In genomic region chr11:20066106-20066505, GRCm38 (mm10) we compare ENCODE assay signal across 13 mouse cellular contexts. TPM values are rescaled to one million over a fixed set of nuclear protein-coding genes. Genes with fewer than 3 reads are reported as not detected.
DNase-seq lines count a peak whose midpoint lies in the region; ATAC-seq and TF ChIP-seq lines count a peak whose summit lies in the region.
"Had no signal": no experiment of that assay in that cellular context is flagged by ENCODE, and none has a peak within 500 bp of the region (broad histone marks: within the 10 kb centered on the region; RNA-seq: fewer than 3 reads in every experiment).

No protein-coding gene starts in this region.

- no peak overlapping the region for H3K4me2 ChIP-seq in liver, embryonic 11.5 days
- no peak overlapping the region for H3K4me2 ChIP-seq in forebrain, embryonic 14.5 days (ENCODE audit: low read length)
- H3K4me2 ChIP-seq: midbrain, embryonic 12.5 days had no signal

- H3K27me3 ChIP-seq in liver, adult 2 months (ENCODE audit: control insufficient read depth, insufficient read depth, low read length): no peaks in the 10 kb centered on the region
- no peaks in the 10 kb centered on the region for H3K27me3 ChIP-seq in liver, embryonic 11.5 days (replicated peaks; ENCODE audit: control insufficient read depth, insufficient read depth, low read length)
- no peaks in the 10 kb centered on the region for H3K27me3 ChIP-seq in forebrain, embryonic 14.5 days (replicated peaks; ENCODE audit: control insufficient read depth, insufficient read depth, low read length)
- H3K27me3 ChIP-seq: midbrain, embryonic 12.5 days had no signal

- no peak for TF ChIP-seq CTCF in liver, adult 2 months (IDR thresholded peaks at IDR 0.05; ENCODE audit: low read depth, low read length)

- H3K4me3 ChIP-seq in liver, adult 2 months (ENCODE audit: insufficient read depth, low read depth, low read length): no peak overlapping the region
- no peak overlapping the region for H3K4me3 ChIP-seq in liver, embryonic 11.5 days (ENCODE audit: low read depth, low read length)
- H3K4me3 ChIP-seq in forebrain, embryonic 14.5 days (ENCODE audit: low read depth, low read length): no peak overlapping the region
- H3K4me3 ChIP-seq: hindbrain, embryonic 10.5 days; layer of hippocampus, adult 2 months; midbrain, embryonic 12.5 days had no signal

- no peaks in the 10 kb centered on the region for H3K4me1 ChIP-seq in liver, adult 2 months (ENCODE audit: control insufficient read depth, insufficient read depth, low read length)
- no peaks in the 10 kb centered on the region for H3K4me1 ChIP-seq in liver, embryonic 11.5 days (replicated peaks; ENCODE audit: control insufficient read depth, insufficient read depth, low read length)
- peaks cover 3% of the 10 kb centered on the region for H3K4me1 ChIP-seq in forebrain, embryonic 14.5 days (ENCODE audit: control insufficient read depth, insufficient read depth, low read length)

- no peak for ATAC-seq in liver, embryonic 11.5 days (replicated peaks; ENCODE audit: low FRiP score)
- no peak for ATAC-seq in megakaryocyte progenitor cell, adult 5-6 weeks (replicated peaks; ENCODE audit: poor library complexity)
- ATAC-seq in forebrain, embryonic 14.5 days: no peak
- no peak for ATAC-seq in frontal cortex, adult (ENCODE audit: low TSS enrichment)
- ATAC-seq: inflammation-experienced regulatory T-cells, adult 6 months had no signal

- no peaks in the 10 kb centered on the region for H3K9me3 ChIP-seq in liver, embryonic 11.5 days (ENCODE audit: control insufficient read depth, low read length)
- no peaks in the 10 kb centered on the region for H3K9me3 ChIP-seq in forebrain, embryonic 14.5 days (replicated peaks; ENCODE audit: control insufficient read depth, low read length)
- H3K9me3 ChIP-seq: hindbrain, embryonic 10.5 days; midbrain, embryonic 12.5 days had no signal

- no peaks in the 10 kb centered on the region for H3K79me2 ChIP-seq in liver, adult 2 months (ENCODE audit: control insufficient read depth, insufficient read depth, low read length)

- TF ChIP-seq POLR2A in liver, adult 2 months (IDR thresholded peaks at IDR 0.05; ENCODE audit: extremely low read depth, insufficient read depth, low read length): no peak

- 97% methylated on average over 1 of the region's 1 CpGs for WGBS in liver, adult 2 months
- 97% methylated on average over 1 of the region's 1 CpGs for WGBS in liver, embryonic 11.5 days
- 81% methylated on average over 1 of the region's 1 CpGs for whole genome bisulfite sequencing in forebrain, embryonic 14.5 days

- no peak overlapping the region for H3K9ac ChIP-seq in liver, adult 2 months (ENCODE audit: low read depth, low read length)
- no peak overlapping the region for H3K9ac ChIP-seq in liver, embryonic 11.5 days (ENCODE audit: low read depth, low read length)
- H3K9ac ChIP-seq in forebrain, embryonic 14.5 days (ENCODE audit: low read length): no peak overlapping the region
- H3K9ac ChIP-seq: midbrain, embryonic 12.5 days had no signal

- no peak overlapping the region for H3K27ac ChIP-seq in liver, adult 2 months (replicated peaks; ENCODE audit: insufficient read depth, low read depth, low read length)
- no peak overlapping the region for H3K27ac ChIP-seq in liver, embryonic 11.5 days (ENCODE audit: low read depth, low read length)
- no peak overlapping the region for H3K27ac ChIP-seq in forebrain, embryonic 14.5 days (ENCODE audit: low read depth, low read length)
- H3K27ac ChIP-seq: hindbrain, embryonic 10.5 days; layer of hippocampus, adult 2 months; midbrain, embryonic 12.5 days had no signal

- DNase-seq in liver, adult 2 months (ENCODE audit: extremely low read depth, low read depth, low spot score): peak; percentile 9
- DNase-seq in liver, embryonic 11.5 days (ENCODE audit: low spot score): no peak
- peak; percentile 92 for DNase-seq in brain, adult 2 months (ENCODE audit: low read depth, low spot score)
- peak; percentile 75 to 83 for DNase-seq in cerebellum, postnatal 14 days
- DNase-seq in forebrain, embryonic 14.5 days (ENCODE audit: low spot score): no peak
- DNase-seq: embryo, embryonic 11 days; thymus, postnatal 25 days had no signal

- H3K36me3 ChIP-seq in liver, adult 2 months (ENCODE audit: control insufficient read depth, insufficient read depth, low read length): peaks cover 39% of the 10 kb centered on the region
- peaks cover 17% of the 10 kb centered on the region for H3K36me3 ChIP-seq in liver, embryonic 11.5 days (ENCODE audit: control insufficient read depth, insufficient read depth, low read length)
- peaks cover 46% of the 10 kb centered on the region for H3K36me3 ChIP-seq in forebrain, embryonic 14.5 days (ENCODE audit: control insufficient read depth, insufficient read depth, low read length)

RNA-seq across cellular contexts. Expression of gene Actr2, which starts 46.6 kb away (rescaled TPM):
- total RNA-seq in liver, adult 2 months (2014; rRNA removed): 67.3 and 68.8 TPM in 2 replicates
- 16.6 and 17.4 TPM in 2 replicates for polyA plus RNA-seq in liver, adult 2 months (2012; rRNA removed)
- 64.4 and 74.5 TPM in 2 replicates for polyA plus RNA-seq in liver, embryonic 11.5 days (2014; fragmentation: Nextera tagmentation; extraction: Ambion mirVana)
- 214 and 237 TPM in 2 replicates for total RNA-seq in megakaryocyte progenitor cell, adult 5-6 weeks (2015)
- total RNA-seq in megakaryocyte progenitor cell, adult 5-6 weeks (2017): 237 and 264 TPM in 2 replicates
- polyA plus RNA-seq in forebrain, embryonic 14.5 days (2014; fragmentation: Nextera tagmentation; extraction: Ambion mirVana): 79.6 and 80.9 TPM in 2 replicates

Comparison
In these comparisons a context has a peak if more than half of its experiments do, and no peak if none do; other contexts are left out.
1. DNase-seq: peak in liver, adult 2 months (single experiment), brain, adult 2 months (single experiment) and cerebellum, postnatal 14 days (2 of 2); none in liver, embryonic 11.5 days (single experiment) and forebrain, embryonic 14.5 days (single experiment).